16 mouse cellular contexts compared by ENCODE assay signal in genomic region chr17:4521031-4521430, GRCm38 (mm10).
"Had no signal": no experiment of that assay in that cellular context is flagged by ENCODE, and none has a peak within 500 bp of the region (broad histone marks: within the 10 kb centered on the region; RNA-seq: fewer than 3 reads in every experiment).

No protein-coding gene starts in this region.

- DNase-seq: gastrocnemius, adult 2 months; gastrocnemius, postnatal 10 days; gastrocnemius, postnatal 25 days; heart, adult 2 months; heart, postnatal 10 days; heart, postnatal 4 days; kidney, adult 18-20 months; kidney, adult 9 months; kidney, postnatal 10 days; kidney, postnatal 36 days; liver; liver, embryonic 13.5 days had no signal

- ATAC-seq: hindbrain, embryonic 16.5 days; inflammation-experienced regulatory T-cells, adult 6 months; intestine, embryonic 15.5 days; intestine, postnatal 0 days had no signal
